ENCODE assay signal across 10 mouse cellular contexts in the genomic region with DNA sequence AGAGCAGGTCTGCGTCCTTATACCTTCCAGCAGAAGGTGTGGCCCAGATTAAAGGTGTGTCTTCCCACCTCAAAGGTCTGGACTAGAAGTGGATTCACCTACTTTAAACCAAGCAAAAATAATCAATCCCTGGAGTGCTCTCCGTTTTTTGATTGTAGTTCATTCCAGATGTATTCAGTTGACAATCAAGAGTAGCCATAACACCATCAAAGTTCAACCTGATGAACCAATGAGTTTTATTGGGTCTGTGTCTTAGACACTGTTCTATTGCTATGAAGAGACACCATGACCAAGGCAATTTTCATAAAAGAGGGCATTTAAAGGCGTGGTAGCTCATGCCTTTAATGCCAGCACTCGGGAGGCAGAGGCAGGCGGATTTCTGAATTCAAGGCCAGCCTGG. TPM values are rescaled to one million over a fixed set of nuclear protein-coding genes. Genes with fewer than 3 reads are reported as not detected.
DNase-seq lines count a peak whose midpoint lies in the region; ATAC-seq and TF ChIP-seq lines count a peak whose summit lies in the region.
"Had no signal": no experiment of that assay in that cellular context is flagged by ENCODE, and none has a peak within 500 bp of the region (broad histone marks: within the 10 kb centered on the region; RNA-seq: fewer than 3 reads in every experiment).

TSS of gene Steap3 (minus strand) at position 101 of the 400 bp plus-strand sequence.

- H3K4me3 ChIP-seq in G1E (ENCODE audit: low read depth, low read length), result no peak within 1 kb of the TSS
- H3K4me3 ChIP-seq in kidney, embryonic 15.5 days (replicated peaks), result no peak within 1 kb of the TSS
- H3K4me3 ChIP-seq: intestine, embryonic 15.5 days had no signal

- no peaks in the 10 kb centered on the region for H3K27me3 ChIP-seq in G1E (ENCODE audit: insufficient read depth, low read length)
- H3K27me3 ChIP-seq in kidney, embryonic 15.5 days, result no peaks in the 10 kb centered on the region
- H3K27me3 ChIP-seq: intestine, embryonic 15.5 days had no signal

- no peak for ATAC-seq in G1E (ENCODE audit: extremely low read depth, insufficient number of reproducible peaks, low FRiP score, poor library complexity, severe bottlenecking)
- ATAC-seq in kidney, embryonic 15.5 days (replicated peaks; ENCODE audit: low FRiP score), result no peak
- ATAC-seq: intestine, embryonic 15.5 days had no signal

- H3K4me1 ChIP-seq in G1E (ENCODE audit: insufficient read depth, low read depth, low read length), result peaks cover 64% of the 10 kb centered on the region
- H3K4me1 ChIP-seq in kidney, embryonic 15.5 days, result no peaks in the 10 kb centered on the region
- H3K4me1 ChIP-seq: intestine, embryonic 15.5 days had no signal

- no peak within 1 kb of the TSS for H3K4me2 ChIP-seq in kidney, embryonic 15.5 days
- H3K4me2 ChIP-seq: intestine, embryonic 15.5 days had no signal

- DNase-seq in G1E (ENCODE audit: low spot score), result no peak
- no peak for DNase-seq in adrenal gland, adult 8-10 months
- DNase-seq in gastrocnemius, postnatal 25 days, result no peak
- DNase-seq in heart, postnatal 4 days, result no peak
- no peak for DNase-seq in layer of hippocampus, postnatal 10 days (ENCODE audit: low spot score in 2 of 2)
- DNase-seq in layer of hippocampus, adult 18-20 months (ENCODE audit: low spot score in 2 of 2), result no peak
- DNase-seq: cerebellum, adult 11 months; lung, postnatal 14 days had no signal

- no peaks in the 10 kb centered on the region for H3K36me3 ChIP-seq in G1E (replicated peaks)
- H3K36me3 ChIP-seq in kidney, embryonic 15.5 days, result no peaks in the 10 kb centered on the region
- H3K36me3 ChIP-seq: intestine, embryonic 15.5 days had no signal

- H3K9ac ChIP-seq in kidney, embryonic 15.5 days, result no peak within 1 kb of the TSS
- H3K9ac ChIP-seq: intestine, embryonic 15.5 days had no signal

- no peak for TF ChIP-seq CTCF in G1E (IDR thresholded peaks at IDR 0.05; ENCODE audit: low read depth, low read length)

- 0 out of 2 replicates have a peak, but pooled peaks cover 2% of the 10 kb centered on the region for H3K9me3 ChIP-seq in G1E (replicated peaks)
- no peaks in the 10 kb centered on the region for H3K9me3 ChIP-seq in kidney, embryonic 15.5 days (replicated peaks)
- H3K9me3 ChIP-seq: intestine, embryonic 15.5 days had no signal

- WGBS in kidney, embryonic 15.5 days, result 91% methylated on average over 5 of the region's 5 CpGs

- H3K27ac ChIP-seq in kidney, embryonic 15.5 days, result no peak within 1 kb of the TSS
- H3K27ac ChIP-seq: intestine, embryonic 15.5 days had no signal

RNA-seq across cellular contexts. Expression of gene Steap3, which starts in this region (rescaled TPM):
- total RNA-seq in G1E (2014; fragmentation: Nextera tagmentation), result 25.3 and 28.5 TPM in 2 replicates
- 10.2 and 11.8 TPM in 2 replicates for total RNA-seq in G1E (2017)
- polyA plus RNA-seq in G1E (2012), result 67.2 and 71.7 TPM in 2 replicates
- 10 to 100 TPM; 31.0 to 47.2 (median 38.3) TPM for total RNA-seq in adrenal gland, adult 8-10 months (2022)
- total RNA-seq in gastrocnemius, postnatal 25 days (2021), result 10 to 100 TPM; 21.6 to 22.6 TPM
- total RNA-seq in heart, postnatal 4 days (2021), result 10 to 100 TPM; 24.3 to 24.8 TPM
- polyA plus RNA-seq in kidney, embryonic 15.5 days (2015; fragmentation: Nextera tagmentation; extraction: Ambion mirVana), result 3.0 and 3.4 TPM in 2 replicates
- total RNA-seq in layer of hippocampus, postnatal 10 days (2021), result 1 to 10 TPM; 7.9 to 8.9 TPM
- total RNA-seq in layer of hippocampus, adult 18-20 months (2021), result 1 to 10 TPM; 5.4 to 6.3 TPM

Comparison
In these comparisons a context has a peak if more than half of its experiments do, and no peak if none do; other contexts are left out.
1. RNA of gene Steap3 (polyA plus RNA-seq): 67.2 to 71.7 TPM in G1E; 3.0 to 3.4 TPM in kidney, embryonic 15.5 days; every median in the first group is over 10 times any median in the second.